Mouse (Mus musculus) cerebellum, postnatal 4 days (tissue): ENCODE measurements around the gene Phlpp2.

Experiments used
- DNase-seq, 2 experiments: peaks; one replicate each; pipeline ENCODE4 v3.0.0; 2022; ENCODE audit warnings: low spot score in 2 of 2, mixed read lengths in 1 of 2

The Phlpp2 gene

DNA sequence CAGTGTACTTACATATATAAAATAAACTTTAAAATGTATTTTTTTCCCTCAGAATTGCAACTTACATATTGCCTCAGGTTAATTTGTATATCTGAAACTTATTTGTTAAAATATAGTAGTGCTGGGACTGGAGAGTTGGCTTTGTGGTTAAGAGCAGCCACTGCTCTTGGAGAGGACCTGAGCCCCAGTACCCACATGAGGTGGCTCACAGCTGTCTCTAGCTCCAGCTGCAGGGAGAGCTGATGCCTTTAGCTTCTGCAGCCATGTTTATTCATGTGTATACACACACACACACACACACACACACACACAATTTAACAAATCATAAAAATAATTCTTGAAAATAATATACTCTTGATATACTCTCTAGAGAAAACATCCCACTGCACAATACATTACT lies 34.0 kb downstream of the Phlpp2 start:
- DNase-seq = no peak

DNA sequence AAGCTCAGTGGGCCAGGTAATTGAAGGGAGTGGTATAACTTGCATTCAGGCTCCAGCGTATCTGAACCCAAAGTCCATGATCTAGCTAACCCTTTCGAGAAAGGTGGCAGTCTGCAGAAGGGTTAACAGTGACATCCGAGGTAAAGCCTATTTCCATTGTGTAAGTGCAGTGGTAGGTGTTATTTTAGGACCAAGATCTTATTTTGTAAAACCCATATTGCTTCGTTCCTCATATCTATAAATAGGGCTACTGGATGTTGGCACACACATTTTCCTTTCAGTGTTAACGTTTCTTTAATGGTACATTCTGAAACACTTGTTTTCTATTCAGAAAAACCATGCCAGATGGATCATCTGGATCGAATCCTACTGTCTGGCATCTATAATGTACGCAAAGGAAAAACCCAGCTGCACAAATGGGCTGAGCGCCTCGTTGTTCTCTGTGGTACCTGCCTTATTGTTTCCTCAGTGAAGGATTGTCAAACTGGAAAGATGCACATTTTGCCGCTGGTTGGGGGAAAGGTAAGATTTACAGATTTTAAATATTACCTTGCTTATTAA lies 35.6 kb downstream of the Phlpp2 start:
- DNase-seq = no peak

GRCm38 (mm10) chr8:109904928-109905668 lies 36.8 kb downstream of the Phlpp2 start:
- DNase-seq = no peak

GRCm38 (mm10) chr8:109906907-109907306 lies 38.6 kb downstream of the Phlpp2 start:
- no peak for DNase-seq

DNA sequence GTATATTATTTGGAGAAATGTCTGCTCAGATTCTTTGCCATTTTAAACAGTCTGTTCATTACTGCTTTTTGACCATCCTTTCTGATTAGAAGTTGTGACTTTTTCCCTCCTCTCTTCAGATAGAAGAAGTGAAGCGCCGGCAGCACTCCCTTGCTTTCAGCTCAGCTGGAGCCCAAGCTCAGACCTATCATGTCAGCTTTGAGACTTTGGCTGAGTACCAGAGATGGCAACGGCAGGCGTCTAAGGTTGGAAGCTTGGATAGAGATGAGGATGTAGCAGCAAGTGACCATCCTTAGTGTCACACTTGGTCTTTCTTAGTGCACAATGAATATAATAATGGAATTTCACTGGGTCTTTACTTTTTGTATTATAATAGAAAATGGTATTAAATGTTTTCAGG lies 39.0 kb downstream of the Phlpp2 start:
- DNase-seq = no peak

DNA sequence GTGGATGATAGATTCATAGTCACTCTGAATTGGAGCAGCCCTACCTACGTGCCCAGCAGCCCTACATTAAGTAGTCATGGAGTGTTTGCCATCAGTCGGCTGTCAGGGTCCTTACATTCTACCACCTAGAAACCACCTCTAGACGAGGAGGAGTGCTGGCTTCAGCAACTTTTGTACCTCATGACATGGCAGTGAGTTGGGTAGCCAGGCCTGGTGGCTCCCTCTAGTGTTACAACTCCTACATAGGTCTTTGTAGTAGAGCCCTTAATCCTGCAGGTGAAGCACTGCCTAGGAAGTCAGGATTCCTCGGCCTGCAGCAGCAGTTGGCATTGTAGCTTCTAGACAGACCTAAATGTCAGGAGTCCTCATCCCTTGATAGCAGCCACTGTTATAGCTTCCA lies 48.9 kb downstream of the Phlpp2 start:
- peak in 1 of 2 experiments; percentile 16 for DNase-seq

DNA sequence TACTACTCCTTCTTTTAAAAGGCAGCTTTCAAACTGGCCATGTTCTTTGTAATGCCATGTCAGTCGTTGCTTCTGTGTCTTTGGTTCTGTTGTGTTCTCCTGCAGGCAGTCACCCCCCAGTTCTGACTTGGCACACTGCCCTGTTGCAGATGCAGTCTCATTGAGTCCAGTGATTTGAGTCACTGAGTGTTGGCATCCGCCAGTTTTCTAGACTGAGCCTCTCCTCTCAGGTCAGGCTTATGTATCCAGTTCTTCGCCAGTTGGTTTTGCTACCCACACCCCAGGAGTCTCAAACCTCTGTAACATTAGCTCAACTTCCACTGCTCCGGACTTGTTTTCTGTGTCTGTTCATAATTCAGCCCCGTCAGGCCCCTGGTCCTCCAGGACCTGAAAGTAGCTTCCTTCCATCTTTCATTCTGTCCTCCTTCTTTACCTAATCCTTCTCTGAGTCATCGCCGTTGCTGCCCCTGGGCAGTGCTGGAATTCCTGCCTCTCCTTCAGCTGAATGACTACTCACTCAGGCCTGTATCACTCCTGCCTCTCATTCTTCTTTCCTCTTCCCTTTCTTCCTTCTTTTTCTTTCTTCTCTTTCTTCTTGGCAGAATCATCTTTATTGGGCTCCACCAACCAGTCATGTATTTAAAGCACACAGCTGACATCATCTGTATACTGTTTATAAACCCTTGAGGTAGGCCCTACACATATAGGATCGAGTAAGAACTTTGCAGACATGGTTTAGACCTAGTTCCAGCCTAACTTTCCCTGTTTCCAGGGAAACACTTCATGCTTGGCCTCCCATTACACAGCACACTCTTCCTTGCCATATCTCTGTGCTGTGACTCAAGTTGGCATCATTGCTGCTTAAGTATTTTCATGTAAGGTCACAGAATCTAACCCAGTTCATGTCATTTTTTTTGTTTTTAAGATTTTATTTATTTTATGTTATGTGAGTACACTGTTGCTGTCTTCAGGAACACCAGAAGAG lies 52.4 kb downstream of the Phlpp2 start:
- peak in 1 of 2 experiments; percentile 36 for DNase-seq

GRCm38 (mm10) chr8:109941606-109942360 lies 73.4 kb downstream of the Phlpp2 start:
- DNase-seq = peak in 1 of 2 experiments; percentile 28

GRCm38 (mm10) chr8:109945153-109945632 lies 76.9 kb downstream of the Phlpp2 start:
- DNase-seq = no peak

GRCm38 (mm10) chr8:109945694-109946093 lies 77.4 kb downstream of the Phlpp2 start:
- no peak for DNase-seq

- DNase-seq = no peak
These were observed 77.9 kb downstream of the Phlpp2 start for GRCm38 (mm10) chr8:109946272-109946671.

DNA sequence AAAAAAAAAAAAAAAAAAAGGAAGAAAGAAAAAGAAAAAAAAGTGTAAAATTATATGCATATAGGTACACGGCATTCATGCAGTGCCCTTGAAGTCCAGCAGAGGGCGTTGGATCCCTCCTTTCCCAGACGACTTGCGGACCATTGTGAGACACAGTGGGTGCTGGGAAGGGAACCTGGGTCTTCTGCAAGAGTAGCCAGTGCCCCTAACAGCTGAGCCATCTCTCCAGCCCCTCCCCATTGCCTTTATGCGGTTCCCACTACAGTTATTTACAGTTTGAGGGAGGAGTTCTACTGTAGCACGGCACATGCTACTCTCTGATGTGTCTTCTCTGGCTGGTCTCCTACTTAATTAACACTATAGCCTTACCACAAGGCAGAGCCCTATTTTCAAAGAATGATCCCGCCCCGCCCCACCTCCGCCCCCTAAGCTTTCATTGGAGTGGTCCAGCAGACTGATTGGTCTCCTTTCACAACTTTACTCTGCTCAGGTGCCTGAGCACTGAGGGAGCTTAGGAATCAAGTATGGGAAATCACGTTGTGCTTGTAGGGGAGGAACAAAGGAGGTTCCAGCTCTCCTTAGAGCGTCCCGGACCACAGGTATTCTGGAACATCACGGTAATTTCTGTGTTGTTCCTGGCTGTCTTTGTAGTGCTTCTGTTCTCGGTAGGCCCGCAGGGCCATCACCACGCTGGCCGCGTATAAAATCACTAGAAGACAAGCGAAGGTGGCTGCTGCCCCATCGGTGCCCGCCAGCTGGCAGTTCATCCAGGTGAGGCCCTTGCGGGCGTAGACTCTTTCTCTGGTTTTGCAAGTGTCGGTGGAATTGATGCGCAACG lies 79.3 kb downstream of the Phlpp2 start:
- DNase-seq = peak in 1 of 2 experiments; percentile 55

GRCm38 (mm10) chr8:109948285-109948564 lies 79.9 kb downstream of the Phlpp2 start:
- DNase-seq = no peak

DNA sequence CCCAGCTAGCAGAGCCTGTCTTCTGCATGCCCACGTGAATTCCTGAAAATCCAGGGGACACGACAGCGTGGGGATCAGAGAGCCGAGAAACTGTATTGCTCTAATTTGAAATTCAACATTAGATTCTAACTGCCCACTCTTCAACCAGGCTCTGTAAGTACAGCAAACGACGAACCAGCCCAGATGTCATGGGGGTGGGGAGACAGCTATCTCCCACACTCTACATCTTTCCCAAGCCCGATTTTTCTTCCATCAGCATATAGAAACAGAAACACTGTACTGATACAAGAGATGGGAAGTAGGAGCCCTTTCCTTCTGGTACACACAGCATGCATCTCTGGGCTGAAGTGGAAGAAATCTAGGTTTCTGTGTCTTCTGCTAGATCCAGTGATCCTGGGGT lies 83.8 kb downstream of the Phlpp2 start:
- no peak for DNase-seq

- DNase-seq = no peak
These were observed 86.2 kb downstream of the Phlpp2 start for GRCm38 (mm10) chr8:109954486-109954948.

GRCm38 (mm10) chr8:109957167-109958028 lies 89.1 kb downstream of the Phlpp2 start:
- no peak for DNase-seq

DNA sequence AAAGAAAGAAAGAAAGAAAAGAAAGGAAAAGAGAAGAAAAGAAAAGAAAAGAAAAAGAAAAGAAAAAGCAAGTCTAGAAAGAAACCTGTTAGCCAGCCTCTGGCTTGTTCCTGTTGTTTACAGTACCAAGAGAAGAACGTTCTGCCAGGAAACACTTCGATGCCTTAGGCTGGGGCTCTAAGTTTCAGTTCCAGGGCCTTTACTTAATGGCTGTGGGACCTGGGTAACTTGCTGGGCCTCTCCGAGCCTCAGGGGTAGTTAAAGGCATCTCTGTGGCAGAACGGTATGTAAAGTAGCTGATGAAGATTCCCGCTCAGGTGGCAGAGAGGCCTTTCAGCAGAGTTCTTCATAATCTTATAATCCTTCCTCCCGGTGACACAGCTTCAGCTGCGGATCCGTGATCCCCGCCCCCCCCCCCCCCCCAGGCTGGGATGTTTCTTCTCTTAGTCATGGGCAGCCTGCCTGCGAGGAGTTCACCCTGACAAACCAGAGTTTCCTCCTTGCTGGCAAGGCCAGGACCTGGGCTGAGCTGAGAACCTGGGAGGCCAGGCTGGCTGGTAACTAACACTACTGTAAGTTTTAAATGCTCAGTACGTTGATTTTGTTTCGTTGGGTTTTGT lies 89.8 kb downstream of the Phlpp2 start:
- no peak for DNase-seq

DNA sequence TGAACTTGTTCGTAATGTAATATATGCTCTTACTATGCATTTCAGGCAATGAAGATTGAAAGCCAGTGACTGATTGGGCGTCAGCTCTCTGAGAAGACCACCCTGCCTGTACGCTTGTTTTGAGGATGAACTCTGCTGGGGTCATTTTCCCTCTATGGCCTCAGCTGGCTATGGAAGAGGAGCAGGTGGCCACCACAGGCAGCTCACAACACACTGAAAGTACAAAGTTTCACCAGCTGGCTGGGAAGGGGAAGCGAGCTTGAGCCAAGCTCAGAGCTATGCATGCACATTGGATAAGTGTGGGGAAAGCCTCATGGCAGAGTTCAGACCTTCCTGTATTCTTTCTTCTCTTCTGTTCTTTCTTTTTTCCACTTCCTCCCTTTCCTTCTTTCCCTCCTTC lies 90.8 kb downstream of the Phlpp2 start:
- DNase-seq = no peak

- peak in 1 of 2 experiments; percentile 59 for DNase-seq
These were observed 93.5 kb downstream of the Phlpp2 start, which contains the start of gene Marveld3 for GRCm38 (mm10) chr8:109961693-109962367. Gene Marveld3, minus strand, starts transcription at chr8:109962203.
